Mouse (Mus musculus) liver, embryonic 14.5 days (tissue): Measurements from ENCODE around the gene Vasp. TPM values are rescaled to one million over a fixed set of nuclear protein-coding genes. Genes with fewer than 3 reads are reported as not detected.

Experiments
- ATAC-seq: fragments of 200-750 bp; cut with Nextera tagmentation; 2 replicates; pipeline ENCODE4 v1.8.0; 2017; ENCODE audit warnings: moderate number of reproducible peaks, mild to moderate bottlenecking, moderate library complexity; ENCODE audit not compliant: insufficient read depth
- DNase-seq, 3 experiments: peaks; one replicate each; pipeline ENCODE4 v3.0.0-alpha.2; 2012 to 2013; ENCODE audit warnings: low read depth in 3 of 3, low spot score in 3 of 3
- H3K27ac ChIP-seq: fragments of 300-500 bp; sonication (generic); 2 replicates; pipeline ENCODE4 v1.5.1; 2014; ENCODE audit warnings: moderate library complexity, mild to moderate bottlenecking, control low read depth, inconsistent platforms
- H3K27me3 ChIP-seq: fragments of 300-500 bp; sonication (generic); 2 replicates; pipeline ENCODE4 v1.6.1; 2014; ENCODE audit warnings: mild to moderate bottlenecking, low read length, moderate library complexity; ENCODE audit not compliant: control insufficient read depth, insufficient read depth
- H3K36me3 ChIP-seq: fragments of 300-500 bp; sonication (generic); replicated peaks from 2 replicates; pipeline ENCODE4 v1.6.1; 2014; ENCODE audit warnings: low read depth; ENCODE audit not compliant: control insufficient read depth, insufficient read depth
- H3K4me1 ChIP-seq, 2 experiments: fragments of 200-500 bp in 1 of 2; fragments of 300-500 bp in 1 of 2; sonication (generic) in 1 of 2; replicated peaks; 2 replicates each; pipeline ENCODE4 v1.6.1; 2012 to 2014; ENCODE audit warnings: antibody characterized with exemption in 1 of 2, inconsistent platforms in 1 of 2, low read length in 1 of 2; ENCODE audit not compliant: control insufficient read depth in 2 of 2, insufficient read depth in 2 of 2
- H3K4me2 ChIP-seq: fragments of 300-500 bp; sonication (generic); 2 replicates; pipeline ENCODE4 v1.6.1; 2014; ENCODE audit warnings: low read depth, mild to moderate bottlenecking, control low read depth, moderate library complexity
- H3K4me3 ChIP-seq, 2 experiments: fragments of 200-500 bp in 1 of 2; fragments of 300-500 bp in 1 of 2; sonication (generic) in 1 of 2; 2 replicates each; pipeline ENCODE4 v1.5.1; 2012 to 2014; ENCODE audit warnings: low read depth in 2 of 2, low read length in 2 of 2, mild to moderate bottlenecking in 2 of 2, control low read depth in 1 of 2, inconsistent platforms in 1 of 2, moderate library complexity in 1 of 2; ENCODE audit not compliant: insufficient read depth in 1 of 2
- H3K9ac ChIP-seq: fragments of 300-500 bp; sonication (generic); replicated peaks from 2 replicates; pipeline ENCODE4 v1.6.1; 2014; ENCODE audit warnings: mild to moderate bottlenecking, control low read depth, moderate library complexity
- H3K9me3 ChIP-seq: fragments of 300-500 bp; sonication (generic); 2 replicates; pipeline ENCODE4 v1.6.1; 2016; ENCODE audit warnings: low read length, mixed read lengths; ENCODE audit not compliant: control insufficient read depth
- CTCF ChIP-seq: IDR thresholded peaks from 2 replicates; pipeline ENCODE4 v1.5.1; 2016; ENCODE audit warnings: antibody characterized with exemption, low read depth, control low read depth
- EP300 ChIP-seq: IDR thresholded peaks from 2 replicates; pipeline ENCODE4 v1.6.1; 2016; ENCODE audit warnings: antibody characterized with exemption, low read depth
- whole genome bisulfite sequencing: fragments of 180-500 bp; shearing (Covaris S2); extraction: QIAGEN DNeasy Blood & Tissue Kit; methylation state at CpG from one replicate; pipeline ENCODE4 v1.1.7; 2014; ENCODE audit not compliant: insufficient replicate concordance; 5-methylcytosine and 5-hydroxymethylcytosine counted together
- polyA plus RNA-seq, 2 experiments: library from polyadenylated mRNA; depleted of rRNA in 1 of 2; stranded (reverse) in 1 of 2; unstranded in 1 of 2; fragments of >200 nt; fragmentation: Nextera tagmentation in 1 of 2; extraction: Ambion mirVana in 1 of 2; gene quantifications; 2 replicates each; pipeline versions ENCODE4 v1.2.1 to v1.2.3; 2012 to 2014

The Vasp gene
- polyA plus RNA-seq, 2 experiments, result 25.5 to 39.9 TPM

GRCm38 (mm10) chr7:19235092-19235671 lies 36.4 kb downstream of the Vasp start:
- Histone ChIP-seq H3K4me2 (no peak overlapping the region), H3K27ac (no peak overlapping the region), H3K4me1 (peaks cover 23 to 45% of the 10 kb centered on the region in 2 experiments)

GRCm38 (mm10) chr7:19234652-19235051 lies 37.0 kb downstream of the Vasp start:
- H3K9ac ChIP-seq, result no peak overlapping the region
- no peaks in the 10 kb centered on the region for H3K36me3 ChIP-seq
- H3K27ac ChIP-seq, result no peak overlapping the region
- TF ChIP-seq CTCF (no peak), EP300 (no peak)
- DNase-seq (no peak), ATAC-seq (no peak)
- peaks cover 24 to 46% of the 10 kb centered on the region in 2 experiments for H3K4me1 ChIP-seq
- no peaks in the 10 kb centered on the region for H3K9me3 ChIP-seq
- WGBS, result 61% methylated on average over 5 of the region's 5 CpGs
- no peak overlapping the region for H3K4me3 ChIP-seq
- no peak overlapping the region for H3K4me2 ChIP-seq
- no peaks in the 10 kb centered on the region for H3K27me3 ChIP-seq

More at GRCm38 (mm10) chr7:19235092-19235671, 36.4 kb downstream of the Vasp start:
- no peak overlapping the region; the same call in 1 of the 2 replicates for H3K9ac ChIP-seq
- H3K27me3 ChIP-seq, result no peaks in the 10 kb centered on the region
- DNase-seq, result no peak
- no peaks in the 10 kb centered on the region for H3K9me3 ChIP-seq
- H3K36me3 ChIP-seq, result no peaks in the 10 kb centered on the region
- ATAC-seq, result no peak
- TF ChIP-seq CTCF (no peak), EP300 (no peak)
- whole genome bisulfite sequencing, result 58% methylated on average over 2 of the region's 2 CpGs
- H3K4me3 ChIP-seq, result no peak overlapping the region

- no peak for ATAC-seq
- H3K27ac ChIP-seq, result no peak overlapping the region
- no peak for DNase-seq
- peaks cover 21 to 35% of the 10 kb centered on the region in 2 experiments for H3K4me1 ChIP-seq
- WGBS, result 70% methylated on average over 3 of the region's 3 CpGs
- no peaks in the 10 kb centered on the region for H3K9me3 ChIP-seq
- H3K9ac ChIP-seq, result no peak overlapping the region
- H3K4me3 ChIP-seq, result no peak overlapping the region
- H3K36me3 ChIP-seq, result no peaks in the 10 kb centered on the region
- H3K27me3 ChIP-seq, result no peaks in the 10 kb centered on the region
- H3K4me2 ChIP-seq, result no peak overlapping the region
- TF ChIP-seq EP300 (no peak), CTCF (no peak)
Observed at GRCm38 (mm10) chr7:19231849-19232248, 39.8 kb downstream of the Vasp start.

DNA sequence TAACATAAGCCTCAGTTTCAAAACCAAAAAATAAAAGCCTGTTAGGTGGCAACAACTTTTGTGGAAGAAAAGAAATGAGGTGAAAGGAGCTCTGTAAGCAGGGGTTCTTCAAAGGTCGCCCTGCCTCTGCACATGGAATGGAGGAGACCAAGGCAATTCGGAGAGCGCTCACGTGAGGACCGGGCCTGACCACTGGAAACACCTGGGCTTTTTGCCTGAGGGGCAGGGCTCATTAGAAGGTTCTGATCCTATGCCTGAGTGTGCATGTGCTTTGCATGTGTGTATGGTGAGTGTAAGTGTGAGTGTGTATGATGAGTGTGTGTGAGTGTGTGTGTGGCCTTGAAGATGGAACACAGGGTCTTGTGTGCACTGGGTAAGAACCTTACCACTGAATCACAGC lies 40.7 kb downstream of the Vasp start:
- H3K36me3 ChIP-seq, result no peaks in the 10 kb centered on the region
- 87% methylated on average over 5 of the region's 5 CpGs for WGBS
- H3K9ac ChIP-seq, result no peak overlapping the region
- peaks cover 26 to 36% of the 10 kb centered on the region in 2 experiments for H3K4me1 ChIP-seq
- H3K4me3 ChIP-seq, result no peak overlapping the region
- H3K27me3 ChIP-seq, result no peaks in the 10 kb centered on the region
- H3K4me2 ChIP-seq, result no peak overlapping the region
- TF ChIP-seq EP300, result no peak
- no peak for TF ChIP-seq CTCF
- no peak overlapping the region for H3K27ac ChIP-seq
- no peaks in the 10 kb centered on the region for H3K9me3 ChIP-seq
- ATAC-seq (no peak), DNase-seq (no peak)

DNA sequence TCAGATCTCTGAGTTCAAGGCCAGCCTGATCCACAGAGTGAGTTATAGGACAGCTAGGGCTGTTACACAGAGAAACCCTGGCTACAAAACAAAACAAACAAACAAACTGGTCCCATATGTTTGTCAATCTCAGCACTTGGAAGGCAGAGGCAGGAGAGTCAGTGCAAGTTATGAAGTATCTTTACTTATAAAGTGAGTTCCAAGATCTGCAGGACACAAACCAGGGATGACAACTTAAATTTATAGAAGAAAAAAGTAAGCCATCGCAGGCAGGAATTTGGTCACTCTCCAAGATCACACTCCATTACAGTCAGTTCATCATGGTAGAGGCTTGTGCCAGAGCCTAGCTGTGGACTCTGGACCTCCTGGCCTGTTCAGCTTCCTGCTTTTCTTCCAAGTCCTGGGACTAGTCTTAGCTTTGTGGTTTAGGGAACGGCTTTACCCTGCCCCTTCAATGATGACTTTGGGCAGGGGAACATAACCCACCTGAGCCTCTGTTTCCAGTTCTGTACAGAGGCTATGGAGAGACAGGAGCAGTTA lies 41.5 kb downstream of the Vasp start:
- Histone ChIP-seq H3K4me1 (peaks cover 27 to 39% of the 10 kb centered on the region in 2 experiments), H3K27me3 (no peaks in the 10 kb centered on the region)
- DNase-seq, result no peak

More for the DNA sequence above, 41.5 kb downstream of the Vasp start:
- 84% methylated on average over 2 of the region's 2 CpGs for WGBS
- H3K4me3 ChIP-seq, result peak overlapping the region in 1 of 2 experiments; percentile 81; a peak in 2 of 4 replicates
- TF ChIP-seq CTCF (no peak), EP300 (no peak)
- H3K9me3 ChIP-seq, result no peaks in the 10 kb centered on the region
- H3K27ac ChIP-seq, result peak overlapping the region; percentile 95
- peak overlapping the region; percentile 97 for H3K9ac ChIP-seq
- ATAC-seq, result no peak
- peak overlapping the region; percentile 97 for H3K4me2 ChIP-seq
- H3K36me3 ChIP-seq, result no peaks in the 10 kb centered on the region
